ENCODE assay signal across 8 mouse cellular contexts in genomic region chr2:167421330-167422149, GRCm38 (mm10). TPM values are rescaled to one million over a fixed set of nuclear protein-coding genes. Genes with fewer than 3 reads are reported as not detected.
DNase-seq lines count a peak whose midpoint lies in the region; ATAC-seq lines count a peak whose summit lies in the region.

Gene Slc9a8 (plus strand): TSS chr2:167421712.

- ATAC-seq in common myeloid progenitor, adult 5-6 weeks (replicated peaks; ENCODE audit: low read depth, poor library complexity, severe bottlenecking): peak; percentile 81

- peaks cover 3% of the 10 kb centered on the region for H3K27me3 ChIP-seq in megakaryocyte, embryonic 14.5 days (replicated peaks)

- H3K36me3 ChIP-seq in megakaryocyte, embryonic 14.5 days (replicated peaks; ENCODE audit: low read length): peaks cover 36% of the 10 kb centered on the region

- H3K4me1 ChIP-seq in megakaryocyte, embryonic 14.5 days: peaks cover 40% of the 10 kb centered on the region

- peak within 1 kb of the TSS; percentile 93 for H3K4me3 ChIP-seq in megakaryocyte, embryonic 14.5 days (replicated peaks)

- no peaks in the 10 kb centered on the region for H3K9me3 ChIP-seq in megakaryocyte, embryonic 14.5 days

- DNase-seq in ZHBTc4 (ENCODE audit: low read depth, low spot score): peak; percentile 96
- peak; percentile 88 to 91 for DNase-seq in gastrocnemius, adult 8-10 months (ENCODE audit: low spot score in 2 of 2)
- DNase-seq in hindlimb bud, embryonic 11.5 days (ENCODE audit: extremely low spot score, low read depth, low spot score): peak; percentile 49
- peak; percentile 86 to 88 for DNase-seq in left cerebral cortex, adult 8-10 months (ENCODE audit: low spot score in 2 of 2)
- DNase-seq in right cerebral cortex, postnatal 10 days (ENCODE audit: low spot score in 2 of 2): peak; percentile 95
- peak; percentile 94 for DNase-seq in urinary bladder, postnatal 25 days (ENCODE audit: low spot score)

RNA-seq across cellular contexts. Expression of gene Slc9a8, which starts in this region (rescaled TPM):
- 19.3 and 29.1 TPM in 2 replicates for total RNA-seq in common myeloid progenitor, adult 5-6 weeks (2017)
- total RNA-seq in gastrocnemius, adult 8-10 months (2022): 10 to 100 TPM; 21.8 to 27.9 (median 24.9) TPM
- 10 to 100 TPM; 34.4 to 38.7 (median 35.1) TPM for total RNA-seq in left cerebral cortex, adult 8-10 months (2022)
- polyA plus RNA-seq in megakaryocyte, embryonic 14.5 days (2012; ENCODE audit: insufficient read depth, low replicate concordance): 3.4 and 4.4 TPM in 2 replicates

Comparison
In these comparisons a context has a peak if more than half of its experiments do, and no peak if none do; other contexts are left out.
1. Peak in every context shown above with its lines: DNase-seq, ATAC-seq and H3K4me3 ChIP-seq.